Mouse (Mus musculus): ENCODE results near the gene Limch1.

GRCm38 (mm10) chr5:66748448-66749115 is 3.0 kb downstream of the Limch1 start:
- TF ChIP-seq POLR2A (IDR thresholded peaks at IDR 0.05; ENCODE audit: insufficient read depth, low read length) (no peak), CTCF (IDR thresholded peaks at IDR 0.05; ENCODE audit: low read depth, low read length) (no peak)
